Mouse (Mus musculus) cortical plate, adult 2 months (tissue): ENCODE measurements at regions not wholly inside any gene's neighbourhood (a gene's known extent, or its start where the extent isn't known, plus 50 kb on each side); places are given as distances from the start of the nearest gene placed in this dataset.

ENCODE experiments used
- CTCF ChIP-seq: fragments of 200-500 bp; IDR thresholded peaks from 2 replicates; pipeline ENCODE4 v1.5.1; 2011; ENCODE audit warnings: mild to moderate bottlenecking, control low read depth, low read length; ENCODE audit not compliant: insufficient read depth; ENCODE audit errors: extremely low read depth
- POLR2A ChIP-seq: fragments of 200-500 bp; IDR thresholded peaks from 2 replicates; pipeline ENCODE4 v1.6.1; 2011; ENCODE audit warnings: mild to moderate bottlenecking, low read length, control low read depth; ENCODE audit not compliant: insufficient read depth; ENCODE audit errors: extremely low read depth

GRCm38 (mm10) chr4:55292701-55293100 is 57.1 kb upstream of the Rad23b start:
- no peak for TF ChIP-seq POLR2A
- no peak for TF ChIP-seq CTCF
